Comparison of ENCODE assay signal across 10 mouse cellular contexts in the genomic region with DNA sequence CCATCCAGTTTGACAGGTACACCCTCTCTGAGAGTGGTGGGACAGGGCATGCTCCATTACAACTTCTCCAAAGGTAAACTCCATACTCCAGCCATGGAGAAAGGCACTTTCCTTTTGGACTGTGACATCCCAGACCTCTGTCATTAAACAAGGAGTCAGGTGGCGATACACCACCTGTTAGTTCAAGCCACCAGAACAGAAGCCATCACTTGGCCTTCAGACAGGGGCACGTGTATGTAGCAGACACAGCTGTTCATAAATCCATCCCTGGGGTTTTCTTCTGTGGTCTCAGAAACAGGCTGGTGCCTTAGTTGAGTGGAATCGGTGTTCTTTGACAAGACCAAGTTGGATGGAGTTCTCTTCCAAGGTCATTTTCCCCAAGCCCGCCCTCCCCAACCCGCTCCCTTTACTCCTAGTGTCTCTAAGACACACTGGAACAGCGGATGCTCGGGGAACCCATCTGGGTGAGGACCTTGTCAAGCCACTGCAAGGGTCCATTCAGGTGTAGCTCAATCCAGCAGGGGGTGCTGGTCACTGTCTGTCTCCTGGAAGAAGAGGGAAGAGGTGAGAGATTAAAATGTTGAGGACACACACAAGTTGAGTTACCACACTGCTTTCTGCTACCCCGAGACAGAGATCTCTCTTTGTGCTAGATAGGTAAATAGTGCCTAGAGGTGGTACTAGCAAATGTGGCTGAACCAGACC. TPM values are rescaled to one million over a fixed set of nuclear protein-coding genes. Genes with fewer than 3 reads are reported as not detected.
DNase-seq lines count a peak whose midpoint lies in the region; ATAC-seq and TF ChIP-seq lines count a peak whose summit lies in the region.
"Had no signal": no experiment of that assay in that cellular context is flagged by ENCODE, and none has a peak within 500 bp of the region (broad histone marks: within the 10 kb centered on the region; RNA-seq: fewer than 3 reads in every experiment).

No protein-coding gene starts in this region.

- DNase-seq in heart, adult 2 months: peak in 1 of 2 experiments; percentile 42
- DNase-seq in urinary bladder, postnatal 14 days (ENCODE audit: low spot score): peak; percentile 47
- DNase-seq in urinary bladder, postnatal 36 days (ENCODE audit: low spot score in 2 of 2): no peak
- DNase-seq in liver, postnatal 0 days: peak; percentile 49
- DNase-seq in layer of hippocampus, adult 9-10 months (ENCODE audit: low spot score): no peak
- no peak for DNase-seq in right cerebral cortex, postnatal 36 days (ENCODE audit: low spot score in 2 of 2)

- no peaks in the 10 kb centered on the region for H3K9me3 ChIP-seq in heart, embryonic 11.5 days (replicated peaks; ENCODE audit: control insufficient read depth, low read length)
- H3K9me3 ChIP-seq in liver, postnatal 0 days (ENCODE audit: low read length): no peaks in the 10 kb centered on the region
- H3K9me3 ChIP-seq: midbrain, embryonic 12.5 days had no signal

- H3K4me3 ChIP-seq in heart, adult 2 months: no peak overlapping the region
- H3K4me3 ChIP-seq in heart, embryonic 11.5 days (ENCODE audit: low read depth, low read length): no peak overlapping the region
- H3K4me3 ChIP-seq in liver, postnatal 0 days (ENCODE audit: low read depth, low read length): no peak overlapping the region
- H3K4me3 ChIP-seq: midbrain, embryonic 12.5 days had no signal

- H3K36me3 ChIP-seq in heart, adult 2 months (ENCODE audit: control insufficient read depth, insufficient read depth, low read length): no peaks in the 10 kb centered on the region
- H3K36me3 ChIP-seq in heart, embryonic 11.5 days (ENCODE audit: control insufficient read depth, insufficient read depth, low read length): peaks cover 24% of the 10 kb centered on the region
- peaks cover 35% of the 10 kb centered on the region for H3K36me3 ChIP-seq in liver, postnatal 0 days (replicated peaks; ENCODE audit: insufficient read depth, low read length)

- intact Hi-C loops in heart, adult 2 months (cut with DNase I): loop anchor here (1.0 kb wide), 1 partner anchor 194 kb away; no protein-coding TSS in a partner anchor

- no peaks in the 10 kb centered on the region for H3K27me3 ChIP-seq in heart, adult 2 months (ENCODE audit: control insufficient read depth, insufficient read depth, low read length)
- H3K27me3 ChIP-seq in heart, embryonic 11.5 days (ENCODE audit: control insufficient read depth, insufficient read depth, low read length): no peaks in the 10 kb centered on the region
- no peaks in the 10 kb centered on the region for H3K27me3 ChIP-seq in liver, postnatal 0 days (ENCODE audit: insufficient read depth, low read length)
- H3K27me3 ChIP-seq: midbrain, embryonic 12.5 days had no signal

- no peak for ATAC-seq in heart, embryonic 11.5 days (replicated peaks; ENCODE audit: insufficient number of reproducible peaks, low FRiP score, low TSS enrichment)
- no peak for ATAC-seq in liver, postnatal 0 days
- ATAC-seq in megakaryocyte progenitor cell, adult 5-6 weeks (replicated peaks; ENCODE audit: poor library complexity): no peak; the same call in 1 of the 2 replicates

- H3K4me2 ChIP-seq in heart, embryonic 11.5 days: no peak overlapping the region
- H3K4me2 ChIP-seq in liver, postnatal 0 days (ENCODE audit: low read depth, low read length): no peak overlapping the region
- H3K4me2 ChIP-seq: midbrain, embryonic 12.5 days had no signal

- TF ChIP-seq POLR2A in heart, adult 2 months (IDR thresholded peaks at IDR 0.05; ENCODE audit: insufficient read depth, low read depth, low read length): no peak

- H3K4me1 ChIP-seq in heart, adult 2 months (ENCODE audit: control insufficient read depth, insufficient read depth, low read length): peaks cover 8% of the 10 kb centered on the region
- peaks cover 14% of the 10 kb centered on the region for H3K4me1 ChIP-seq in heart, embryonic 11.5 days (ENCODE audit: control insufficient read depth, insufficient read depth, low read length)
- no peaks in the 10 kb centered on the region for H3K4me1 ChIP-seq in liver, postnatal 0 days (ENCODE audit: insufficient read depth)

- H3K79me2 ChIP-seq in heart, adult 2 months (replicated peaks; ENCODE audit: control insufficient read depth, insufficient read depth, low read length): no peaks in the 10 kb centered on the region

- peak; percentile 65 for TF ChIP-seq CTCF in heart, adult 2 months (IDR thresholded peaks at IDR 0.05)
- peak; percentile 63 for TF ChIP-seq CTCF in liver, postnatal 0 days (IDR thresholded peaks at IDR 0.05; ENCODE audit: low read depth)

- peak overlapping the region; percentile 43 for H3K27ac ChIP-seq in heart, adult 2 months
- H3K27ac ChIP-seq in heart, embryonic 11.5 days (ENCODE audit: low read depth, low read length): no peak overlapping the region
- H3K27ac ChIP-seq in liver, postnatal 0 days (ENCODE audit: low read depth): no peak overlapping the region

- TF ChIP-seq EP300 in heart, adult 2 months (IDR thresholded peaks at IDR 0.05; ENCODE audit: insufficient read depth, low read depth, low read length): no peak
- no peak for TF ChIP-seq EP300 in liver, postnatal 0 days (IDR thresholded peaks at IDR 0.05; ENCODE audit: low read depth)

- H3K9ac ChIP-seq in heart, adult 2 months (ENCODE audit: low read depth, low read length): no peak overlapping the region
- no peak overlapping the region for H3K9ac ChIP-seq in heart, embryonic 11.5 days (ENCODE audit: low read depth, low read length)
- no peak overlapping the region for H3K9ac ChIP-seq in liver, postnatal 0 days (replicated peaks)
- H3K9ac ChIP-seq: midbrain, embryonic 12.5 days had no signal

- 88% methylated on average over 8 of the region's 8 CpGs for WGBS in heart, adult 2 months
- 82% methylated on average over 8 of the region's 8 CpGs for WGBS in heart, embryonic 11.5 days (ENCODE audit: insufficient replicate concordance)
- WGBS in liver, postnatal 0 days (ENCODE audit: insufficient replicate concordance): 78% methylated on average over 8 of the region's 8 CpGs

RNA-seq across cellular contexts. Expression of a gene that starts 47.5 kb away (rescaled TPM):
- 10 to 100 TPM; 17.0 to 19.2 TPM for total RNA-seq in heart, adult 2 months (2021)
- 6.8 and 10.9 TPM in 2 replicates for polyA plus RNA-seq in heart, adult 2 months (2012; rRNA removed)
- polyA plus RNA-seq in heart, embryonic 11.5 days (2014; fragmentation: Nextera tagmentation; extraction: Ambion mirVana): 20.9 and 25.9 TPM in 2 replicates
- 12.8 and 14.2 TPM in 2 replicates for polyA plus RNA-seq in liver, postnatal 0 days (2015; fragmentation: Nextera tagmentation; extraction: Ambion mirVana)
- 16.0 and 18.0 TPM in 2 replicates for total RNA-seq in megakaryocyte progenitor cell, adult 5-6 weeks (2015)
- total RNA-seq in megakaryocyte progenitor cell, adult 5-6 weeks (2017): 30.9 and 34.6 TPM in 2 replicates

RNA-seq across cellular contexts. Expression of a gene that starts 47.7 kb away (rescaled TPM):
- not detected for total RNA-seq in heart, adult 2 months (2021)
- polyA plus RNA-seq in heart, adult 2 months (2012; rRNA removed): 0.06 TPM in 1 of 2 replicates, not detected in the other
- 0.11 TPM in 1 of 2 replicates, not detected in the other for polyA plus RNA-seq in heart, embryonic 11.5 days (2014; fragmentation: Nextera tagmentation; extraction: Ambion mirVana)
- 0.08 and 0.09 TPM in 2 replicates for polyA plus RNA-seq in liver, postnatal 0 days (2015; fragmentation: Nextera tagmentation; extraction: Ambion mirVana)
- total RNA-seq in megakaryocyte progenitor cell, adult 5-6 weeks (2015): not detected in 2 replicates
- total RNA-seq in megakaryocyte progenitor cell, adult 5-6 weeks (2017): not detected in 2 replicates
- polyA plus RNA-seq: heart, embryonic 14.5 days; midbrain, embryonic 12.5 days had no signal

Comparison
In these comparisons a context has a peak if more than half of its experiments do, and no peak if none do; other contexts are left out.
1. DNase-seq: peak in urinary bladder, postnatal 14 days (single experiment) and liver, postnatal 0 days (single experiment); none in urinary bladder, postnatal 36 days (0 of 2), layer of hippocampus, adult 9-10 months (single experiment) and right cerebral cortex, postnatal 36 days (0 of 2).